In the genomic region with DNA sequence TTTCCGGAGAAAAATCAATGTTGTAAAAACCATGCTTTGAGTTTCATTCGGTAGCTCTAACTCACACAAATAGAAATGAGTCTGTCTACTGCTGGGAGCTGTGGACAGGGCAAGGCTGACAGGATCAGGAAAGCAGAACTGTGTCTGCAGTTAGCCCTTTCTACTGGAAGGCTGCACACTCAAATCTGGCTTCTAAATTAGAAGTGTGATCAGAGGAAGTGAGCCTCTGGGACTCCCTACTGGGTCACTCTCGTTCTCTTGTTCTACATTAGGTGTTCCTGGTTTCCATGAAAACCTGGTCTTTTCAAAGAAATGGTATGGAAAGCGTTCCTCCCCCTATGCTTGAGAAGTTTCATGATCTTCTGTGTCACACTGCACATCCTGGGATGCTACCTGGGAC, we compare ENCODE assay signal across 31 mouse cellular contexts.
DNase-seq lines count a peak whose midpoint lies in the region; ATAC-seq and TF ChIP-seq lines count a peak whose summit lies in the region.
"Had no signal": no experiment of that assay in that cellular context is flagged by ENCODE, and none has a peak within 500 bp of the region (broad histone marks: within the 10 kb centered on the region; RNA-seq: fewer than 3 reads in every experiment).

No protein-coding gene starts in this region.

- TF ChIP-seq EP300 in stomach, postnatal 0 days (optimal IDR thresholded peaks at IDR 0.05), result no peak

- no peak overlapping the region for H3K9ac ChIP-seq in stomach, embryonic 16.5 days (ENCODE audit: low read length)
- H3K9ac ChIP-seq in stomach, postnatal 0 days (ENCODE audit: low read length), result no peak overlapping the region
- H3K9ac ChIP-seq: embryonic facial prominence, embryonic 13.5 days; forebrain, embryonic 12.5 days; forebrain, embryonic 15.5 days; heart, embryonic 12.5 days; heart, embryonic 15.5 days; hindbrain, embryonic 13.5 days had no signal

- H3K4me3 ChIP-seq in stomach, embryonic 16.5 days (replicated peaks; ENCODE audit: low read length), result no peak overlapping the region
- no peak overlapping the region for H3K4me3 ChIP-seq in stomach, postnatal 0 days (ENCODE audit: low read depth, low read length)
- H3K4me3 ChIP-seq: embryonic facial prominence, embryonic 10.5 days; embryonic facial prominence, embryonic 13.5 days; erythroblast, embryonic 14.5 days; forebrain, embryonic 12.5 days; forebrain, embryonic 15.5 days; heart, embryonic 12.5 days; heart, embryonic 15.5 days; hindbrain, embryonic 10.5 days; hindbrain, embryonic 13.5 days had no signal

- no peak for TF ChIP-seq CTCF in stomach, postnatal 0 days (IDR thresholded peaks at IDR 0.05; ENCODE audit: low read depth)

- H3K9me3 ChIP-seq in stomach, embryonic 16.5 days (replicated peaks; ENCODE audit: control insufficient read depth, low read length), result no peaks in the 10 kb centered on the region
- no peaks in the 10 kb centered on the region for H3K9me3 ChIP-seq in stomach, postnatal 0 days (ENCODE audit: control insufficient read depth, low read length)
- H3K9me3 ChIP-seq: embryonic facial prominence, embryonic 10.5 days; embryonic facial prominence, embryonic 13.5 days; forebrain, embryonic 12.5 days; forebrain, embryonic 15.5 days; heart, embryonic 12.5 days; heart, embryonic 15.5 days; hindbrain, embryonic 10.5 days; hindbrain, embryonic 13.5 days had no signal

- DNase-seq in stomach, postnatal 0 days (ENCODE audit: low spot score), result no peak
- peak; percentile 40 for DNase-seq in splenic B cell, adult 2 months (ENCODE audit: low read depth, low spot score)
- DNase-seq in lung, postnatal 10 days, result no peak
- DNase-seq in left cerebral cortex, postnatal 36 days (ENCODE audit: low spot score in 2 of 2), result no peak
- DNase-seq in thymus, postnatal 0 days (ENCODE audit: low spot score), result no peak
- DNase-seq: adrenal gland, adult 8-10 months; adrenal gland, postnatal 25 days; cerebellum, adult 11 months; cerebellum, adult 2 months; cerebellum, adult 9-11 months; cerebellum, postnatal 25 days; embryo, embryonic 11 days; gastrocnemius, postnatal 36 days; heart, adult 11 months; heart, postnatal 10 days; heart, postnatal 36 days had no signal

- WGBS in stomach, embryonic 16.5 days, result 80% methylated on average over 4 of the region's 4 CpGs
- WGBS in stomach, postnatal 0 days, result 80% methylated on average over 4 of the region's 4 CpGs

- ATAC-seq in stomach, embryonic 16.5 days (ENCODE audit: insufficient read depth, low FRiP score), result no peak
- no peak for ATAC-seq in stomach, postnatal 0 days (ENCODE audit: low FRiP score, low TSS enrichment)
- peak; percentile 44 for ATAC-seq in common myeloid progenitor, adult 5-6 weeks (replicated peaks; ENCODE audit: low read depth, poor library complexity, severe bottlenecking)
- peak; percentile 55 for ATAC-seq in megakaryocyte, adult 5-6 weeks (ENCODE audit: poor library complexity, severe bottlenecking)
- ATAC-seq: activated CD4-positive, CD25-positive, alpha-beta regulatory T cell, adult 4 months; forebrain, embryonic 15.5 days; hindbrain, embryonic 16.5 days; inflammation-experienced regulatory T-cells, adult 6 months had no signal

- 0 out of 2 replicates have a peak overlapping the region, but pooled peaks have one; percentile 23 for H3K27ac ChIP-seq in stomach, embryonic 16.5 days (ENCODE audit: low read length)
- H3K27ac ChIP-seq in stomach, postnatal 0 days (replicated peaks), result no peak overlapping the region
- H3K27ac ChIP-seq: embryonic facial prominence, embryonic 10.5 days; embryonic facial prominence, embryonic 13.5 days; forebrain, embryonic 12.5 days; forebrain, embryonic 15.5 days; heart, embryonic 15.5 days; hindbrain, embryonic 10.5 days; hindbrain, embryonic 13.5 days had no signal

- no peaks in the 10 kb centered on the region for H3K36me3 ChIP-seq in stomach, embryonic 16.5 days (ENCODE audit: control insufficient read depth, insufficient read depth, low read length)
- no peaks in the 10 kb centered on the region for H3K36me3 ChIP-seq in stomach, postnatal 0 days (ENCODE audit: control insufficient read depth, insufficient read depth, low read length)
- H3K36me3 ChIP-seq in splenic B cell, adult 2 months (ENCODE audit: control insufficient read depth, insufficient read depth, low read length, poor library complexity, severe bottlenecking), result no peaks in the 10 kb centered on the region
- H3K36me3 ChIP-seq: embryonic facial prominence, embryonic 10.5 days; embryonic facial prominence, embryonic 13.5 days; forebrain, embryonic 12.5 days; forebrain, embryonic 15.5 days; heart, embryonic 12.5 days; heart, embryonic 15.5 days; hindbrain, embryonic 10.5 days; hindbrain, embryonic 13.5 days had no signal

- intact Hi-C loops in left cerebral cortex, postnatal 36 days (cut with DNase I), result no loop called here

- H3K4me1 ChIP-seq in stomach, embryonic 16.5 days (ENCODE audit: control insufficient read depth, insufficient read depth, low read length), result no peaks in the 10 kb centered on the region
- no peaks in the 10 kb centered on the region for H3K4me1 ChIP-seq in stomach, postnatal 0 days (replicated peaks; ENCODE audit: control insufficient read depth, insufficient read depth)
- H3K4me1 ChIP-seq: embryonic facial prominence, embryonic 10.5 days; embryonic facial prominence, embryonic 13.5 days; forebrain, embryonic 12.5 days; forebrain, embryonic 15.5 days; heart, embryonic 12.5 days; heart, embryonic 15.5 days; hindbrain, embryonic 10.5 days; hindbrain, embryonic 13.5 days had no signal

- H3K4me2 ChIP-seq in stomach, embryonic 16.5 days (ENCODE audit: low read depth, low read length), result no peak overlapping the region
- H3K4me2 ChIP-seq in stomach, postnatal 0 days (replicated peaks; ENCODE audit: low read depth), result no peak overlapping the region
- H3K4me2 ChIP-seq: embryonic facial prominence, embryonic 13.5 days; forebrain, embryonic 12.5 days; forebrain, embryonic 15.5 days; heart, embryonic 12.5 days; heart, embryonic 15.5 days; hindbrain, embryonic 13.5 days had no signal

- H3K27me3 ChIP-seq in stomach, embryonic 16.5 days (ENCODE audit: control insufficient read depth, insufficient read depth, low read length), result no peaks in the 10 kb centered on the region
- H3K27me3 ChIP-seq in stomach, postnatal 0 days (ENCODE audit: control insufficient read depth, insufficient read depth, low read length), result no peaks in the 10 kb centered on the region
- no peaks in the 10 kb centered on the region for H3K27me3 ChIP-seq in splenic B cell, adult 2 months (ENCODE audit: control insufficient read depth, insufficient read depth, low read length, poor library complexity, severe bottlenecking)
- H3K27me3 ChIP-seq: embryonic facial prominence, embryonic 13.5 days; forebrain, embryonic 12.5 days; forebrain, embryonic 15.5 days; heart, embryonic 12.5 days; heart, embryonic 15.5 days; hindbrain, embryonic 13.5 days had no signal

Comparison
In these comparisons a context has a peak if more than half of its experiments do, and no peak if none do; other contexts are left out.
1. ATAC-seq: peak in common myeloid progenitor, adult 5-6 weeks (single experiment) and megakaryocyte, adult 5-6 weeks (single experiment); none in stomach, embryonic 16.5 days (single experiment) and stomach, postnatal 0 days (single experiment).